Mouse (Mus musculus) cortical plate, adult 2 months (tissue): ENCODE measurements around the gene Nr2f2. TPM values are rescaled to one million over a fixed set of nuclear protein-coding genes. Genes with fewer than 3 reads are reported as not detected.

Experiments used
- H3K27ac ChIP-seq: fragments of 200-500 bp; 2 replicates; pipeline ENCODE4 v1.5.1; 2012; ENCODE audit warnings: low read length, control low read depth, inconsistent platforms; ENCODE audit not compliant: insufficient read depth
- H3K4me1 ChIP-seq: fragments of 200-500 bp; 2 replicates; pipeline ENCODE4 v1.6.1; 2011; ENCODE audit warnings: low read length; ENCODE audit not compliant: control insufficient read depth, insufficient read depth
- H3K4me3 ChIP-seq: fragments of 200-500 bp; 2 replicates; pipeline ENCODE4 v1.5.1; 2011; ENCODE audit warnings: mild to moderate bottlenecking, low read length, control low read depth; ENCODE audit not compliant: insufficient read depth
- CTCF ChIP-seq: fragments of 200-500 bp; IDR thresholded peaks from 2 replicates; pipeline ENCODE4 v1.5.1; 2011; ENCODE audit warnings: mild to moderate bottlenecking, control low read depth, low read length; ENCODE audit not compliant: insufficient read depth; ENCODE audit errors: extremely low read depth
- POLR2A ChIP-seq: fragments of 200-500 bp; IDR thresholded peaks from 2 replicates; pipeline ENCODE4 v1.6.1; 2011; ENCODE audit warnings: mild to moderate bottlenecking, low read length, control low read depth; ENCODE audit not compliant: insufficient read depth; ENCODE audit errors: extremely low read depth
- polyA plus RNA-seq: library from polyadenylated mRNA; depleted of rRNA; stranded (reverse); fragments of >200 nt; gene quantifications from 2 replicates; pipeline ENCODE4 v1.2.3, GENCODE M21; 2012

The Nr2f2 gene
- polyA plus RNA-seq, 1 experiment, result 21.2 TPM

DNA sequence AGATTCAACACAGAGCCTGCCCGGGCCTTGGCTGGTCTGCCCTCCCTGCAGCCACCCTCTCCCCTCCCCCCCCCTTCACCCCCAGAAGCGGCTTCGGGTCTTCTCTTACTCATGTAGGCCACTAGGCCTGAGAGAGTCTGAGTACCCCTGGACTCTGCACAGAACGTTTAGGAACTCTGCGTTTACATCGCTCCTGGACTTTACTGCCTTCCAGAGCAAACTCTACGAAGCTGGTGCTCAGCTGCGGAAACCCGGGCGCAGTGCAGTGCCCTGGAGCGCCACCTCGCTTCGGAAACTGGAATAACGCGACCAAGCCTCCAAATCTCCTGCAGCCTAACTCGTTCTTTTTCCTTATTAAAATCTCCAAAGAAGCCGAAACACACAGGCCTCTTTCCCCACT is 31.7 kb downstream of the Nr2f2 start:
- no peak for TF ChIP-seq POLR2A
- TF ChIP-seq CTCF, result peak; percentile 76
- Histone ChIP-seq H3K27ac (no peak overlapping the region), H3K4me3 (no peak overlapping the region), H3K4me1 (no peaks in the 10 kb centered on the region)

DNA sequence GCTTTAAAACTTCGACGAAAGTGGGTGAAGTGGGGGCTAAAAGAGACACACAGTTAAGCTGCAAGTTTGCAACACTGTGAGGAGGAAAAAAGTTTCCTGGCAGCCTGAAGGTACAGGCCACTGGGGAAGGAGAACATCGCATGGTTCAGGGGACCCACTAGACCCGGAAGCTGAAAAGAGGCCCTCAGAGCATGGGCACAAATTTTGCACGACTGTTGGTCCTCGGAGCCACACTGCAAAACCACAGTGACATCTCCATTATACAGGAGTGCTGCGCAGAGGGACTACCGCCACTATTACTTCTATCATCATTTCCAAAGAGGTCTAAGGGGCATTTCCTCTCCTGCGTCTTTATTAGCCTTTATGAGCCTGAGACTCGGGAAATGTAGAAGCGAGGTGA is 32.7 kb downstream of the Nr2f2 start:
- TF ChIP-seq POLR2A (no peak), CTCF (no peak)
- Histone ChIP-seq H3K4me1 (no peaks in the 10 kb centered on the region), H3K27ac (no peak overlapping the region), H3K4me3 (no peak overlapping the region)

DNA sequence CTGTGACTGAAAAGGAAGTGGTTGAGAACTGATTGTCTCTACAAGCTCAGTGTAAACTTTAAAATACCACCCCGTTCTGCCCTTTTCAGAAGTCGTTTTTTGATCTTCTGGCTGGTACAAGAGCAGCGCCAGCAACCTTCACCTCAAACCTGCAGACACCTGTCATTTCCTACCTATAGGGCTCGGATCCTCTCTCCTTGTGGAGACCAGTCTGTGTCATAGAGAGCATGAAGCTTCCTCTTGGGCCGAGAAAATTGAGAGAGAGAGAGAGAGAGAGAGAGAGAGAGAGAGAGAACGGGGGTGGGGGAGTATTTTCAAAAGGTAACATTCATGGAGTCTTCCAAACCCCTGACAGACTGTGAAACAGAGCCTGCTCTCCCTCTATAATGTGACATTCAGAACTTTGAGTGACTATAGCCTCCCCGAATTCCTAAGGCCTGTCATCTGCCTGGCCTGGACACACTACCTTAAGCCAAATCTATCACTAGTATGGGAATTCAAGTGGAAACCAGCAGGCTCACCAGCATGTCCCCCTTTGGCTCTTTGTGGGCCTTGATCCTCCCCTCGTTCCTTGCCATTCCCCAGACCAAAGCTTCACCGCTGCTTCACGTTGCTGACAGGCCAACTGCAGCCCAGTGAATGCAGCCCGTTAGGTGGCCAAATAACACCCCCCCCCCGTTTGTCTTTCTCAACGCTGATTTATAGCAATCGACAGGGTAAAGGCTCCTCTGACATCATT is 33.4 kb downstream of the Nr2f2 start:
- TF ChIP-seq POLR2A (no peak), CTCF (no peak)
- Histone ChIP-seq H3K4me3 (no peak overlapping the region), H3K4me1 (no peaks in the 10 kb centered on the region), H3K27ac (no peak overlapping the region)

DNA sequence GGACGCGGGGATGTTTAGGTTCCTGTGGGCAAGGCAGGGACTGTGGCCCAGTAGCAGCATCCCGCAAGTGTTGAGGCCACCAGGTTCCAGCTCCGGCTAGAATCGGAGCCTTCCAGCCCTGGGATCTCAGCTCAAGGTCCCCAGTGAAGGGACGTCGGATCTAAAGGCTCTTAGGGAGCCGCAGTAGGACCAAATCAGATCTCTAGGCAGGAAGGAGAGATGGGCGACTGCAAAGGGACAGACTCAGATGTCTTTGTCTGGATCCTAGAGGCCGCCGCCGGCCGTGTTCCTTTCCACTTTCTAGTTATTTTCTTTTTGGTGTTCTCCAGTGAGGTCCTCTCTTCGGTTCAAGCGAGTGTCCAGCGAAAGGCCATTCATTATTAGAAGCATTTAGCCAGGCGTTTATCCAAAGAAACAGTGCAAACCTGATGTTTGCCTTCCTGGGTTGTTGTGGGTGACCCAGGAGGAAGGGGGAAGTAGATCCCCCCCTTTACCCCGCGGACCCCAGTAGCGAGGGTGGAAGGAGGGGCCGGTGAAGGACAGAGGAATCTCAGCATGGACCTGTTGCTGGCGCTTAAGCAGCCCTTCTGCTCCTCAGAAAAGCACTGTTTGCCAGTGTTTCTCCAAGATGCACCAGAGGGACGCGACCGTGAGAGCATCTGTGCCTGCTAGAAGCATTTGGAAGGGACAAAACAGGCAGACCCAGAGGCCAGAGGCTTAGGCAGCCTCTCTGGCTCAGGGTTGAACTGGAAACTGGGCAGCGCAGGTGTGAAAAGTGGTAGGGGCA is 34.3 kb downstream of the Nr2f2 start:
- peak overlapping the region; percentile 18 for H3K4me3 ChIP-seq
- no peak overlapping the region for H3K27ac ChIP-seq
- H3K4me1 ChIP-seq, result no peaks in the 10 kb centered on the region
- no peak for TF ChIP-seq CTCF
- no peak for TF ChIP-seq POLR2A

DNA sequence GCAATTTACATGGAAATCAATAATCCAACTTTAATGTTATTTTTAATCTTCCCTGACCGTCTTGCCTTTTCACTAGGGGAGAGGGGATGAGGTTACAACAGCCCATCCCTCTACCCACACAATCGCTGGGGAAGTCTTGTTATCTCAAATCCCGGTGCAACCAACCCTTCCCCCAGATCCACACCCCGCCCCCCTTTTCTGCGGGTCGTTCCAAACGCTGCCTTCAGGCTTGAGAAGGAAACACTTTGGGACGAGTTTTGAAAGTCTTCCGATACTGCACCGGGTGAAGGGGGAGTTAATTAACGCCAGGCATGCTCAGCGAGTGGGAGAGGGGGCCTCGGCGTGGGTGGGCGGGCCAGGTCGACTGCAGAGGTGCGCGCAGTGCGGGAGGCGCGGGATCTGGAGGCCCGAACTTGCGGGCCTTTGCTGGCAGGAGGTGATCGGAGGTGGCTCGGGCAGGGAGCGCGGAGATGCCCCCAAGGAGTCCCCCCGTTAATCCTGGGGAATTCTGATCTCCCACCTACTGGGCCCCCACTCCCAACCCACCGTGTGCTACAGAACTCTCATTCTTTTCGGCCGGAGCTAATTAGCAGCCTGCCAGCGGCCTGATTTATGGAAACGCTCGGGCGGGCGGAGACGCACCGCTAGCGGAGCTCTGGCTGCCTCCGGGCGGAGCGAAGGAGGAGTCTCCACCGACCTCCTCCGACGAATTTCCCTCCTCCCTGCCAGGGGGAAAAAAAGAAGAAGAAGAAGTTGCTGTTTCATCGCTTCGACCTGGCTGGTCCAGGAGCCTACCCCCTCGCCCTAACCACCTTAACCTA is 35.1 kb downstream of the Nr2f2 start:
- Histone ChIP-seq H3K27ac (0 out of 2 replicates have a peak overlapping the region, but pooled peaks have one; percentile 25), H3K4me1 (no peaks in the 10 kb centered on the region), H3K4me3 (peak overlapping the region; percentile 18)
- TF ChIP-seq POLR2A (no peak), CTCF (no peak)

DNA sequence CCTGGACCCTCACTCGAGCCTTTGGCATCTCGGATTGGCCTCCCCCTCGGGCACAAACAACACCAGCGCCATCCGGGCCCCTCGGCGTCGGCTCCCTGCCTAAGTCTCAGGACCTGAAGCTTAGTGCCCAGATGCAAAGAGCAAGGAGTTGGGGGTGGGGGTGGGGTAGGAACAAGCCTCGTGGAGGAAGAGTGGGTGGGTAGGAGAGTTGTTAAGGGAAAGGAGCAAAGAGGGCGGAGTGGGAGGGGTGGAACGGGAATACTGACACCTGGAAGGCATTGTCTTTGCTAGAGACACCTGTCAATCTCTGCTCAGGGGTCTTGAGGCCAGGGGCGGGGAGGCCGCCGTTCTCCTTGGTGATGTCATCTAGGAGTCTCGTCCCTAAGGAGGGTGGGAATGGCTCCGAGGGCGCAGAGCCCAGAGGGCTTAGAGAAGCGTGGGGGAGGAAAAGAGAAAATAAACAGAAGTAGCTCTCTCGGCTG is 35.7 kb downstream of the Nr2f2 start:
- TF ChIP-seq POLR2A (no peak), CTCF (no peak)
- 0 out of 2 replicates have a peak overlapping the region, but pooled peaks have one; percentile 25 for H3K27ac ChIP-seq
- no peaks in the 10 kb centered on the region for H3K4me1 ChIP-seq
- H3K4me3 ChIP-seq, result peak overlapping the region; percentile 18; the same call in 1 of the 2 replicates

DNA sequence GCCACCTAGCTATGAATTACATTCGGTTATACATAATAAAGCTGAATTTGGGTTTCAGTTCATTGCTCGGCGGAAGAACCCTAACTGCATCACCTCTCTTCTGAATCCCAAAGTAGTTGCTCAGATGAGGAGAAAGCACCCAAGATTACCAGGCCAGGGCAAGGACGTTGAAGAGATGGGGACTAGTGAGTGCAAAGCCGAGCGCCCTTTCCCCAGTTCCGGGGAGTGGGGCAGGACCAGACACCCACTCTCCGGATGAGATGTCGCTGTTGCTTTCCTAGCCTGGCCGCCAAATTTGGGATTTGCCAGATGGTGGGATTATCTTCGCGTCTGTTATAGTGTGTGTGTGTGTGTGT is 36.4 kb downstream of the Nr2f2 start:
- Histone ChIP-seq H3K4me1 (no peaks in the 10 kb centered on the region), H3K4me3 (no peak overlapping the region), H3K27ac (no peak overlapping the region)
- TF ChIP-seq CTCF (no peak), POLR2A (no peak)

DNA sequence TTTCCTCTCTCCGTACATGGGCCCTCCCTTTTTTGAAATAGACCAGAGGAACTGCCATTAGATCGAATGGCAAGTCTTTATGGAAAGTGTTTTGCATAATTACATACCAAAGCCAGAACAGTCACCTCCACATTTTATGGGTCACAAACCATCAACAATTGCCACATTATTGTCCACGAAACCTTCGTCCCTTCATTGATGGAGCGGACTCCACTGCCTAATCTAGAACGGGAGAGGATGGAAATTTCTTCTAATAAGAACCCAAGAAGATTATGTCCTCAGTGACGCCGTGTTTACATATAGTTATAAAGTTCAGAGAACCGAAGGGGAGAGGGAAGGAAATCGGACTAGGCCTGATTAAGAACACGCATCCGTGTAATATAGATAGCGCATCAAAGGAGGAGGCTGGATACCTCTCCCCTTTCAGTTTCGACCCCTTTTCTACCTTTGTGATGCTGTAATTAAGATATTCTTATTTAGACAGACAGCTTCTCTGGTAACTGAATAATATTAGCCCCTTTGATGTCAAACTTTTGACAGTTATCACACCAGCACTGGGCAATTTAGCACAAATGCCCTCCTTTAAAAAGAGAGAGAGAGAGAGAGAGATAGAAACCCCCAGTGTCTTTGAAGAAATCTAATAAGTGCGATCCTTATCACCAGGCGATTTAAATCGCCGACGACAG is 36.9 kb downstream of the Nr2f2 start:
- no peak overlapping the region for H3K27ac ChIP-seq

More for the DNA sequence above, 36.9 kb downstream of the Nr2f2 start:
- H3K4me3 ChIP-seq, result no peak overlapping the region
- H3K4me1 ChIP-seq, result no peaks in the 10 kb centered on the region
- TF ChIP-seq CTCF (no peak), POLR2A (no peak)
